Mouse (Mus musculus) adrenal gland, adult 18-20 months (tissue): ENCODE data around the gene Cinp. TPM values are rescaled to one million over a fixed set of nuclear protein-coding genes. Genes with fewer than 3 reads are reported as not detected.

Experiments
- DNase-seq, 2 experiments: peaks; one replicate each; pipeline ENCODE4 v3.0.0; 2021 to 2022; ENCODE audit warnings: low spot score in 2 of 2
- total RNA-seq, 2 experiments: library from RNA; stranded (reverse); gene quantifications; 1 replicate in 1 of 2; 2 replicates in 1 of 2; pipeline ENCODE4 v1.2.3; 2021

The Cinp gene
- total RNA-seq, 2 experiments from 2014 or later, result 36.2 to 40.4 TPM

DNA sequence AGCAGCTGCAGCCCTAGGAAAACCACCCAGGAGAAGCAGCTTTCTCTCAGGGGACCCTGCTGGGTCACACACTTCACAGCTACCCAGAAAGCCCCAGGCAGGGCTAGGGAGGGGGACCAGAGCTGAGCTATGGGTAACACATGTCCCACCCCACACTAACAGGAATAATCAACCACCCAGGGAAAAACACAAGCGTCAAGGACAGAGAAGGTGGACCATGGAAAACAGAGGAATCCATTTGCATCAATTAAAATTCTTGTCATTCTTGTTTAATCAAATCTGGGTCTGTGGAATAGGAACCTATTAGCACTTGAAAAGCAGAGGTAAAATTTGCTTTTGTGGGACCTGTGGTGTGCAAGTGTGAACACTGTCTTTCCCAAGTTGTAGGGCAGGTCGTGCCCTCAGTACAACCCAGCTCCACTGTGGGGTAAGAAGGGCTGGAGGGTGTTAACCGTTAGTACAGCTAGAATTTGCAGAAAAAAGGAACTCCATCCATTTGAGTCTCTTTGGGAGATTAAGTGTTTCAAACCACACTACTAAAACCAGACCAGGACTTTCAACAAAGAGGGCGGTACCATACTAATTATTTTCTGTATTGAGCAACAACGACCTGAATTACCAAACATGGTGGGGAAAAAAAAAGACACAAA lies 51.6 kb downstream of the Cinp start:
- DNase-seq, result no peak

DNA sequence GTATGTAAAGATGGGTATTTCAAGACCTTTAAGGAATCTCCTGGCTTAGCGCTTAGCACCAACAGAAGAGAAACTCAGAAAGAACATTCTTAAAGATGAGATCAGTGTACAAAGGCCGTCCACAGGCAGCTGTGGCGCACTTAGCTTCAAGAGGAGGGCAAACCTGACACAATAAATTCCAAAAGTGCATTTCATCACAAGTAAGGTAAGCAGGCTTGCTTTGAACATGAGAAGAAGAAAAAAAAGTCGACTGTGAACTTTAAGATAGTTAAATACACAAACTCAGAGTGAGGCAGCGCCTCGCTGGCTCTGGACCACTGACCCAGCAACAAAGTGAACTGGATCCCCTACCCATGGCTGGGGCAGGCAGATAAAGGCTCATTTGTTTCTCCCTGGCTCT lies 52.2 kb downstream of the Cinp start:
- no peak for DNase-seq

- DNase-seq, result no peak
Observed at GRCm38 (mm10) chr12:110835182-110835581, 53.8 kb downstream of the Cinp start.

DNA sequence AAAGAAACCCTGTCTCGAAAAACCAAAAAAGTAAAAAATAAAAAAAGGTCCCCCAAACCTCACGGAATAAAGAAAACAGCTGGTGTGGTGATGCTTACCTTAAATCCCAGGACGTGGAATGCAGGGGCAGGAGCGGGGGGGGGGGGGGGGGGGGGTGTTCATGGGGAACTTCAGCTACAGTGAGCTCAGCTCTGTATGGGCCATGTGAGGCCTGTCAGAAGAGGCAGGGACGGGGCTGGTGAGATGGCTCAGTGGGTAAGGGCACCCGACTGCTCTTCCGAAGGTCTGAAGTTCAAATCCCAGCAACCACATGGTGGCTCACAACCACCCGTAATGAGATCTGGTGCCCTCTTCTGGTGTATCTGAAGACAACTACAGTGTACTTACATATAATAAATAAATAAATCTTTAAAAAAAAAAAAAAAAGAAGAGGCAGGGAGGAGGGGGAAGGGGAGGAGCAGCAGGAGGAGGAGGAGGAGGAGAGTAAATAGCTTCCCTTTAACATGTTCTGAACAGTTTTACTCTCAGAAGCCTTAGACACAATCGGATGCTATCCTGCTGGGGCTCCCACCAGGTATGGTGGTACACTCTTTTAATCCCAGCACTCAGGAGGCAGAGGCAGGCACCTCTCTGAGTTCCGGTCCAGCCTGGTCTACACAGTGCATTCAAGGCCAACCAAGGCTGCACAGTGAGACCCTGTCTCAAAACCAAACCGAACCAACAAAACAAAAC lies 58.5 kb downstream of the Cinp start:
- no peak for DNase-seq

DNA sequence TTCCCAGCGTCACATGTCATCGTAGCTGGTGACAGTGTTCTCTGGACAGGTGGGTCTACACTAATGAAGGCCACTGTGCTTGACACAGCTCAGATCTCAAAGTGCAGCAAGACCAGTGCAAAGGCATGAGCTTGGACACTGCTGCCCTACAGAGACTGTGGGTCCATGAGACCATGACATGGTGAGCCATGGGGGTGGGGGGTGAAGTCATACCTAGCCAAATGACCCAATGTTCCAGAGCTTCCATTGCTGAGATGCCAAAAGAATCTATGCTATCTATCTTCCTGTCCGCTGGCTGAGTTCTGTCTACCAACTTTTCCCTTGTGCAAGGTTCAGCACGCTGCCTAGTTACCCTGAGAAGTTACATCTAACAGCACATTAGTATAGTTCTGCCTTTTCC lies 60.0 kb downstream of the Cinp start:
- no peak for DNase-seq

Other genes starting within 250 kb of the Cinp start
- not detected for gene 1700001K19Rik, start 206.5 kb downstream of the Cinp start, total RNA-seq
- gene Hsp90aa1, start 186.4 kb downstream of the Cinp start, total RNA-seq, result 1,000 to 10,000 TPM; 1,046 to 1,696 TPM
- gene Wdr20, start 151.2 kb downstream of the Cinp start, total RNA-seq, result 10 to 100 TPM; 42.9 to 49.5 TPM
- gene Mok, start 48.2 kb downstream of the Cinp start, total RNA-seq, result 1 to 10 TPM in 1 of 2 experiments, under 1 TPM in 1; 0.86 to 1.2 TPM
- gene Zfp839, start 38.9 kb downstream of the Cinp start, total RNA-seq, result 10 to 100 TPM; 12.6 to 13.4 TPM
- 10 to 100 TPM in 1 of 2 experiments, 1 to 10 TPM in 1; 8.1 to 11.2 TPM for gene Tecpr2, start 119 bp upstream of the Cinp start, total RNA-seq
- gene Ankrd9, start 89.9 kb upstream of the Cinp start, total RNA-seq, result 10 to 100 TPM; 29.7 to 39.8 TPM
- 10 to 100 TPM; 53.5 to 58.5 TPM for gene Rcor1, start 150.2 kb upstream of the Cinp start, total RNA-seq